ENCODE assay signal across 12 mouse cellular contexts in genomic region chr7:127607150-127607549, GRCm38 (mm10). TPM values are rescaled to one million over a fixed set of nuclear protein-coding genes. Genes with fewer than 3 reads are reported as not detected.
"Had no signal": no experiment of that assay in that cellular context is flagged by ENCODE, and none has a peak within 500 bp of the region (broad histone marks: within the 10 kb centered on the region; RNA-seq: fewer than 3 reads in every experiment).

No protein-coding gene starts in this region.

- H3K4me2 ChIP-seq: liver, embryonic 11.5 days; midbrain, embryonic 13.5 days; neural tube, embryonic 15.5 days had no signal

- H3K27me3 ChIP-seq: midbrain, embryonic 13.5 days; neural tube, embryonic 15.5 days had no signal

- H3K9ac ChIP-seq: midbrain, embryonic 13.5 days; neural tube, embryonic 15.5 days had no signal

- H3K9me3 ChIP-seq: limb, embryonic 10.5 days; midbrain, embryonic 13.5 days; neural tube, embryonic 15.5 days had no signal

- DNase-seq: kidney, adult 11 months; kidney, adult 9 months; kidney, postnatal 10 days; kidney, postnatal 4 days; right cerebral cortex, adult 18-20 months; right cerebral cortex, postnatal 25 days; thymus, postnatal 4 days had no signal

- H3K4me3 ChIP-seq: limb, embryonic 10.5 days; midbrain, embryonic 13.5 days; myocyte; neural tube, embryonic 15.5 days had no signal

- H3K27ac ChIP-seq: limb, embryonic 10.5 days; midbrain, embryonic 13.5 days; neural tube, embryonic 15.5 days had no signal

- ATAC-seq: midbrain, embryonic 13.5 days had no signal

- H3K4me1 ChIP-seq: limb, embryonic 10.5 days; midbrain, embryonic 13.5 days; neural tube, embryonic 15.5 days had no signal

RNA-seq across cellular contexts. Expression of gene Tmem265, which starts 46.0 kb away (rescaled TPM):
- polyA plus RNA-seq: myocyte had no signal
